Mouse (Mus musculus): ENCODE data around the gene Accsl.

DNA sequence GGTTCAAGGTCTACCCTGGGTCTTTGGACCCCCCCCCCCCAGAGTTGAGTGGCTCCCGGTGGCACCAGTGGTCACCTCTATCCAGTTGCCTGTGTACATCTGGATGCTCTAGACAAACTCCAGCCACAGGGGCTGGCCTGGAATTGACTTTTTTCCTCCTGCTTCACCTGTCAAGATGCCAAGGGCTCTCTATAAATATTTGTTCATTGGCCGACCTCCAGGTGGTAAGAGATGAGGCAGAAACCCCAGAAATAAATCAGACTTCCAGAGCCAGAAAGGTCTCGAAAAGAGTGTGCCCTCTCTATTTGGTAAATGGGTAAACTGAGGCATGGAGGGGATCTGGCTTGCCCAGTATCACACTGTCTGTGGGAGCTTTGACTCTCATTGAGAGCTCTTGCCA is 12.0 kb upstream of the Accsl start:
- TF ChIP-seq EP300 (IDR thresholded peaks at IDR 0.05; ENCODE audit: insufficient read depth, low read depth, low read length) (no peak), POLR2A (IDR thresholded peaks at IDR 0.05; ENCODE audit: insufficient read depth, low read length) (no peak), CTCF (IDR thresholded peaks at IDR 0.05; ENCODE audit: low read depth, low read length) (no peak)

Data from ES-Bruce4 (cell line).